Mouse (Mus musculus) megakaryocyte, embryonic 14.5 days (primary cell): ENCODE data around the gene Rpl28. TPM values are rescaled to one million over a fixed set of nuclear protein-coding genes. Genes with fewer than 3 reads are reported as not detected.
A peak's percentile ranks its signal among the peaks of the same experiment; 100 is the strongest.
"Not testable (repeated sequence)": the region's sequence is repeated elsewhere in the genome, so short reads cannot be mapped to it uniquely, and the experiment has no call there.

Experiments used
- H3K27me3 ChIP-seq: replicated peaks from 2 replicates; pipeline ENCODE3; 2012; ENCODE audit warnings: inconsistent platforms
- H3K36me3 ChIP-seq: replicated peaks from 2 replicates; pipeline ENCODE3; 2012; ENCODE audit warnings: low read length, inconsistent platforms, mixed read lengths
- H3K4me1 ChIP-seq: 2 replicates; pipeline ENCODE4 v1.6.1; 2012; ENCODE audit warnings: inconsistent platforms
- H3K4me3 ChIP-seq: replicated peaks from 2 replicates; pipeline ENCODE3; 2012; ENCODE audit warnings: moderate library complexity, mild to moderate bottlenecking, inconsistent platforms
- H3K9me3 ChIP-seq: 2 replicates; pipeline ENCODE4 v1.6.1; 2012; ENCODE audit warnings: inconsistent platforms
- FLI1 ChIP-seq: IDR thresholded peaks from 2 replicates; pipeline ENCODE4 v1.6.1; 2012; ENCODE audit warnings: low read length, inconsistent platforms, mixed read lengths
- GATA1 ChIP-seq: IDR thresholded peaks from 3 replicates; pipeline ENCODE4 v1.6.1; 2012; ENCODE audit warnings: mixed read lengths, low read length, inconsistent platforms, borderline replicate concordance
- polyA plus RNA-seq: library from polyadenylated mRNA; stranded (reverse); fragments of >175 nt; gene quantifications from 2 replicates; pipeline ENCODE4 v1.2.3, GENCODE M21; 2012; ENCODE audit warnings: low replicate concordance; ENCODE audit not compliant: insufficient read depth

The Rpl28 gene
- polyA plus RNA-seq, 1 experiment, result 12,997 TPM

DNA sequence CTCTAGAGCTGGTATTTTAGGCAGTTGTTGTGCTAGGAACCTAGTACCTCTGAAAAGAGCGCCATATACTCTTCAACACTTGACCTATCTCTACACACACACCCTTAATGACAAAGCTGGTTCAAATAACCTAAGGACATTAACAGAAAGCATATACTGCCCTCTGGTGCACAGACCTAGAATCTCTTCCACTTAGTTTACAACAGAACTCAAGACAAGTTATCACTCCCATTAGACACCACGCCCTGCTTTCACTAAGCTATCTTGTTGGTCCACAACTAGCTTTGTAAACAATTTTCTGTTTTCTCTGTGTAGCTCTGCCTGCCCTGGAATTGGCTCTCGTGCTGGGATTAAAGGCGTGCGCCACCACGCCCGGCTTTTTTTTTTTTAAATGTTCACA is 14.0 kb downstream of the Rpl28 start:
- Histone ChIP-seq H3K36me3 (peaks cover 60% of the 10 kb centered on the region), H3K4me3 (no peak overlapping the region), H3K4me1 (peaks cover 49% of the 10 kb centered on the region), H3K9me3 (no peaks in the 10 kb centered on the region), H3K27me3 (no peaks in the 10 kb centered on the region)
- TF ChIP-seq GATA1, result no peak
- no peak for TF ChIP-seq FLI1

DNA sequence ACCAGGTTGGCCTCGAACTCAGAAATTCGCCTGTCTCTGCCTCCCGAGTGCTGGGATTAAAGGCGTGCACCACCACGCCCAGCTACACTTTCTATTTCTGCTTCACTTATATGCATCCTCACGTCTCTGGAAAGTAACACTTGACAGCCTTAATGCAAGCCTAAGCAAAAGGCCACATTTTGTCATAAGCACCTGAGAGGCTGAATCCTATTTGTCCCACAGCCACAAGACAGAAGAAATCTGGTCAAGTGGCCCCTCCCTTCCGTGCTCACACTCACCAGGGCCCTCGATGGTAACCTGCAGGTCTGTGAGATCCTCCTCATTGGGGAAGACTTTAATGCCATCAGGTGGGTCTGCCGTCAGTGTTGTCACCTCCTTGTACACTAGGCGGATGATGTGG is 18.5 kb downstream of the Rpl28 start:
- H3K9me3 ChIP-seq, H3K27me3 ChIP-seq: not testable (repeated sequence)
- Histone ChIP-seq H3K36me3 (peaks cover 55% of the 10 kb centered on the region), H3K4me1 (peaks cover 49% of the 10 kb centered on the region), H3K4me3 (peak overlapping the region; percentile 95)

DNA sequence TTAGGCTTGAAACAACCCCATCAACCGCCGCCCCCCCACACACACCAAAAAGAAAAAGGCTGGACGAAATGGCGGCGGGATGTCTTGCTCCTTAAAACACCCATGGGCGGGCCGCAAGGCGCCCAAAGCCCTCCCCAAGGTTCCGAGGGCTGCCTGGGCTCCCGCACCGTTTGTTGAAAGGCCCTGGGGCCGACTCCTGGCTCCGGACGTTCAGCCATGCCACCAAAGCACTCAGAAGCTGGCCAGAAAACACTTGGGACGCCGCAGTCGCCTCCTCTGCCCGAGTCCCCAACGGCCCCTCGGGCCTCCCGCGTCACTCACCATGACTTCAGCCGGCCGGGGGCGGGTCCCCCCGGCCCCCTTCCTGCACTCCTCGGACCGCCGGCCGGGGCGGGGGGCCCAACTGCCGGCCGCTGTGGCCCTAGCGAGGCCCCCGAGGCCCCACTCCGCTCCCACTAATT is 19.2 kb downstream of the Rpl28 start:
- Histone ChIP-seq H3K9me3 (peaks cover 6% of the 10 kb centered on the region), H3K36me3 (peaks cover 48% of the 10 kb centered on the region), H3K4me1 (peaks cover 49% of the 10 kb centered on the region), H3K4me3 (peak overlapping the region; percentile 95), H3K27me3 (no peaks in the 10 kb centered on the region)
- no peak for TF ChIP-seq FLI1
- no peak for TF ChIP-seq GATA1

DNA sequence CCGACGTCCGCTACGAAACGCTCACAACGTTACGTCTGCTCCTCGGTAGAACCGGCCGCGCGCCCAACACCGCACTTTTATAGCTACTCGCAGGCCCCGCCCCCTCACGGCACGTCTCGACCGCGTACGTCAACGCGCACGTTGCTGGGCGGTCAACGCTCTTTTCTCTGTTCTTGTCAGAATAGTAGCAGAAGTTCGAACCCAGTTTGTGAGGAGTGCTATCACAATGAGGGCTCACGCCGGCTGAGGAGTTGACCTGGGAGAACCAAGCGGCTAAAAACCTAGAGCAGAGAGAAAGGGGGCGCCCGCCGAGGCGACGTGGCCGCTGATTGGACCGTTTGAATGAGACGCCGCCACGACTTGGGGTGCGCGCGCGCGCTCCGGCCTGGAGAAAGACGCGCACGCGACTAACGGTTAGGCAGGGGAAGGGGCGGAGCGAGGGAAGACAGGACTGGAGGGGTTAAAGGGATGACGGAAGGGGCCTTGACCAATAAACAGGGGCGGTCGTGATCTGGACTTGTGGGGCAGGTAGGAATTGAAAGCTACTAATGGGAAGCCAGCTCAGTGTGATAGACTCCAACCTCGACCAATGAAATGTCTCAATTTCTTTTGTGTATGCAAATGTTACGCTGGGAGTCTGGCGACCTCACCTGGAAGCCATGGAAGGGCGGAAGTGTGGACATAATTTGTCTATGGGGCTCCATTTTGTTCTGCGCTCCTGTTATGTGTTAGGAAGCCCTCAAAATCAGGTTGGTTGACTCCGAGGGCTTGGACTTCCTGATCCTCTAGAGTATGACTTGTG is 19.8 kb downstream of the Rpl28 start, which contains the start of gene Ube2s:
Gene Ube2s (minus strand): TSS at position 288 of the 802 bp plus-strand sequence.
- peaks cover 42% of the 10 kb centered on the region for H3K36me3 ChIP-seq
- peaks cover 44% of the 10 kb centered on the region for H3K4me1 ChIP-seq
- H3K9me3 ChIP-seq, result peaks cover 6% of the 10 kb centered on the region
- peak within 1 kb of the TSS; percentile 95 for H3K4me3 ChIP-seq
- TF ChIP-seq GATA1 (no peak), FLI1 (no peak)
- no peaks in the 10 kb centered on the region for H3K27me3 ChIP-seq

DNA sequence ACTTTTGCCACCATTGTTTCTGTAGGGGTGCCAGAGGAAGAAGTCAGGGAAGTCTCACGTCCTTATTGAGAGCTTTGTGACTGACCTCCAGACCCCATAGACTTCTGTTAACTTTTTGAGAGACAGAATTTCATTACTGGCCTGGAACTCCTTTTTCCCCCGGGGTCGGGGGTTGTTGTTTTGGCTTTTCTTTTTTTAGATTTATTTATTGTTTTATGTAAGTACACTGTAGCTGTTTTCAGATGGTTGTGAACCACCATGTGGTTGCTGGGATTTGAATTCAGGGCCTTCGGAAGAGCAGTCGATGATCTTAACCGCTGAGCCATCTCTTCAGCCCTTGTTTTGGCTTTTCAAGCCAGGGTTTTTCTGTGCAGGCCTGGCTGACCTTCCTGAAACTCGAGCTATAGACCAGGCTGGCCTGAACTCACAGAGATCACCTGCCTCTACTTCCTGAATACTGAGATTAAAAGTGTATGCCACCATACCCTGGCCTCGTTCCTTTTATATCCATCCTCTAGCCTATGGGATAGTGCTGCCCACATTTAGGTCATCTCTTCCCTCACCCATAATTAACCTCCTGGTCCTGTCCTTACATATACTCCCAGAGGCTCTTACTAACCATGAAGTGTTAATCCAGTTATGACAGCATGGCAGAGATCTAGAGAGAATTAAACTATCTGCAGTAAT is 20.6 kb downstream of the Rpl28 start:
- TF ChIP-seq GATA1, result no peak
- no peak for TF ChIP-seq FLI1
- peaks cover 46% of the 10 kb centered on the region for H3K4me1 ChIP-seq
- H3K9me3 ChIP-seq, result peaks cover 6% of the 10 kb centered on the region
- no peaks in the 10 kb centered on the region for H3K27me3 ChIP-seq
- H3K4me3 ChIP-seq, result peak overlapping the region; percentile 95
- peaks cover 38% of the 10 kb centered on the region for H3K36me3 ChIP-seq

DNA sequence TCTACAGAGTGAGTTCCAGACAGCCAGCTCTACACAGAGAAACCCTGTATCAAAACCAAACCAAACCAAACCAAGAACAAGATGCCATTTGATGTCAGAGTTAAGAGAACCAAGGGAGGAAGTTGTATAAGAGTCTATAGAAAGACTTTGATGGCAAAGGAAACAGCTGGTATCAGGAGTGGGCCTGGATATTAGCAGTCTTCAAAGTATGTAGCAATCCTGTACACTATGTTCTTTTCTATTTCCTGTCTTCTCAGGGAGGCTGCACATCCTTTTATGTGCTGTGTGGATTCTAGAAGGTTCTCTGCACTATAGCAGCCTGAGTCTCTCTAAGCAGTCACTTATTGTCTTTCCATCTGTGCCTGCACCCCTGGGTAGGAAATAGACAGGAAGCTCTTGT is 23.9 kb downstream of the Rpl28 start:
- Histone ChIP-seq H3K4me1 (peaks cover 18% of the 10 kb centered on the region), H3K4me3 (no peak overlapping the region), H3K9me3 (peaks cover 6% of the 10 kb centered on the region), H3K27me3 (peaks cover 4% of the 10 kb centered on the region), H3K36me3 (peaks cover 15% of the 10 kb centered on the region)
- TF ChIP-seq GATA1 (no peak), FLI1 (no peak)

DNA sequence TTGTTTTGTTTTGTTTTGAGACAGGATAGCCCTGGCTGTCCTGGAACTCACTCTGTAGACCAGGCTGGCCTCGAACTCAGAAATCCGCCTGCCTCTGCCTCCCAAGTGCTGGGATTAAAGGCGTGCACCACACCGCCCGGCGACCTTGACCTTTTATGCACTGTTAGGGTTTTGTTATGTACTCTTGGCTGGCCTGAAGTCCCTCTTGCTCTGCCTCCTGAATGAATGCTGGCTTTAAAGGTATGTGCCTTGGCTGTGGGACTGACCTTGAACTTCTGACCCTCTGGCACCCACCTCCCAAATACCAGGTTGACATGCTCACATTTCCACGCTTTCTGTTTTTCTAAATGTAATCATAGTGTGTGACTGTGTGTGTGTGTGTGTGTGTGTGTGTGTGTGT is 28.3 kb downstream of the Rpl28 start:
- Histone ChIP-seq H3K27me3 (peaks cover 27% of the 10 kb centered on the region), H3K4me1 (peaks cover 19% of the 10 kb centered on the region)
- not testable (repeated sequence) for H3K4me3 ChIP-seq, H3K36me3 ChIP-seq, H3K9me3 ChIP-seq

DNA sequence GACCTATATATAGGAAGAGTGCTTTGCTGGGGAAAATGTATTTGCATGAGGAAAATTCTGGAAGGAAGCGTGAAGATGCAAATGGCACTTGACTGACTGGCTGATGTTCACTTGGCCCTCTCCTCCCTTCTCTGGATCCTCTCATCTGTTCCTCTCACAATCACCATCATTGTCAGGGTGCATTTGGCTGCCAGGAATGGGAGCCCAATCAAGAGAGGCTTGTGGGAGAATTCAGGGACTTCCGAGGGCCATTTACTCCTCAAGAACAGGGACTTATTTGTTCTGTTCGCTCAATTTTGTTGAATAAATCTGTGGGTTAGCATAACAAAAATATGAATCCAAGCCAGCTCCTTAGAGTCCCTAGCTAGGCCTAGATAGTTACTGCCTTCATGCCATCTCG is 29.0 kb downstream of the Rpl28 start:
- TF ChIP-seq GATA1 (no peak), FLI1 (no peak)

DNA sequence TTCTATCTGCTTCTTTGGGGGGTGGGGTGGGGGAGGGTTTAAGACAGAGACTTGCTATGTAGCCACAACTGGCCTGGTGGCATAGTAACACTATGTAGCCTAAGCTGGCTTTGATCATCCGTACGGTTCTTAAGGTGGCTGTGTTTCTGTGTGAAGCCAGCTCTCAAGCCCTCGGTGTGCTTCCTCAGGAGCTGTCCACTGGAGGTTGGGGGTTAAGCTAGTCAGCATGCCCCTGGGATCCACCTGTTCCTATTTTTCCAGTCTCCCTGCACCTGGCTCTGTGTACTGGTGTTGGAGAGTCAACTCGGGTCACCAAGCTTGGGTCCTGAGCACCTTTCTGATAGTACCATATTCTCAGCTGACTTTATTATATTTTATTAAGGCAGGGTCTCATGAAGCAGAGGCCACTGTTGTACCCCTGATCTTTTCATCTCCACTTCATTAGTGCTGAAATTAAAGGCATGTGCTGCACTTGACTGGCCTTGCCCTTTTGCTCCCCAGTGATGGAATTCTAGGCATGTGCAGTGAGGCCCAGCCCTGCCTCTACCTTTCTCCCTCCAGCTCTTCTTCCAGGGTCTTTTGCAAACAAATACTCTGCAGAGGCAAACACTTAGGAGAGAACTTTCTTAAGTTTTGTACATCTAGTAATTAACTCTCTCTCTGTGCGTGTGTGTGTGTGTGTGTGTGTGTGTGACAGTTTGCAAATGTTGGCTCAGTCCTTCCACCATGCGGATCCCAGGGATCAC is 29.7 kb downstream of the Rpl28 start:
- TF ChIP-seq GATA1, result no peak
- TF ChIP-seq FLI1, result no peak
- Histone ChIP-seq H3K27me3 (peaks cover 37% of the 10 kb centered on the region), H3K4me3 (no peak overlapping the region), H3K4me1 (peaks cover 23% of the 10 kb centered on the region), H3K36me3 (no peaks in the 10 kb centered on the region), H3K9me3 (no peaks in the 10 kb centered on the region)

More for the DNA sequence above, 29.0 kb downstream of the Rpl28 start:
- Histone ChIP-seq H3K9me3 (no peaks in the 10 kb centered on the region), H3K4me1 (peaks cover 22% of the 10 kb centered on the region), H3K27me3 (peaks cover 32% of the 10 kb centered on the region), H3K4me3 (no peak overlapping the region), H3K36me3 (no peaks in the 10 kb centered on the region)

DNA sequence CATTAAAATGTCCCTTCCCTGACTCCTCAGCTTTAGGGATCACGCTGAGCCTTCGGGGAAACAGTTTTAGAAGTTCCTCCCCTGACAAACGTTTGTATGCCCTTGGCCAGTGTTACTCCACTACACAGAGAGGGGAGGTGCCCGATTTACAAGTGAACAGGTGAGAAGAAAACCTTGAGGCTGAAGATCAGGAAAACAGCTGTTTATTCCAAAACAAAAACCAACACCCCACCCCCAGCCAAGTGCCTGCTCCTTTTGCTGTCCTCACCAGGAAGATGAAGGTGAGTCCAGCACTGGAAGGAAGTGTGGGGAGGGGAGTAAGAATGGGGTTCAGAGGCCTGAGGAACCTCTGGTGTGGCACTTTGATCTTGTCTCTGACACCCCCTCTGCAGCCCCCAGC is 32.7 kb downstream of the Rpl28 start:
- TF ChIP-seq FLI1 (no peak), GATA1 (no peak)
- Histone ChIP-seq H3K4me3 (no peak overlapping the region), H3K9me3 (no peaks in the 10 kb centered on the region), H3K27me3 (peaks cover 60% of the 10 kb centered on the region), H3K4me1 (peaks cover 16% of the 10 kb centered on the region), H3K36me3 (no peaks in the 10 kb centered on the region)
